In the genomic region with DNA sequence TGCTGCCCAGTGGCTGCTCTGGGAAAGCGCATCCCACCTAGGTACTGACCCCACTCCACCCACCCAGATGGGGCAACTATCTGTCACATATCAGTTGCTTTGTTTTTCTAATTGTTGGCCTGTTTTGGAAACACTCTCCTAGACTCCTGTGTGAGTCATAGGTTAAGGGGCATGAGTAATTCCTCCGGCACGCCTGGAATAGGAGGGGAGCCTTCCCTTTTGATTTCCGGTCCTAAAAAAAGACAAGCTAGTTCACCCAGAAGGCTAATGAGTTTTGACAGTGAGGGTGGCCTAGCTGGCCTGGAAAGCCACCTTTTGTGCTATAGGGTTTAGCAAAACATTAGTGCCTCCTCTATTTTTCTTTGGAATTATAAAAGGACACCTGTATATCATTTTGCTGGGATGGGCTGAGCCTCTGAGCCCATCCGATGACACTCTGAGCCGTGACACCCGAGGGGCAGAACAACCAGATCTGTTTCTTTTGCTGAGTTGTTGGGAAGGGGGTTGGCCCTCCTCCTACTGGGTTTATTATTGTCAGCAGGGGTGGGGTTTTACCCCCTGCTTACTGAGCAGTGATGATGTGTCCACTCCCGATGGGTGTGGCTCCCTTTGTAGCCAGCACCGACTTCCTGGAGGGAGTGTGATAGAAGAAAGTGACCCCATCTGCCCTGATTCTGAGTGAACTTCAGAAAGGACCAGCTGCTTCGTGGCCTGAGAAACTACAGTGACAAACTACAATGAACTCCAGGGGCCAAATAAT, we compare ENCODE assay signal across 10 mouse cellular contexts. TPM values are rescaled to one million over a fixed set of nuclear protein-coding genes. Genes with fewer than 3 reads are reported as not detected.
DNase-seq lines count a peak whose midpoint lies in the region; ATAC-seq and TF ChIP-seq lines count a peak whose summit lies in the region.
"Had no signal": no experiment of that assay in that cellular context is flagged by ENCODE, and none has a peak within 500 bp of the region (broad histone marks: within the 10 kb centered on the region; RNA-seq: fewer than 3 reads in every experiment).

No protein-coding gene starts in this region.

- H3K4me3 ChIP-seq in heart, adult 2 months: no peak overlapping the region
- H3K4me3 ChIP-seq in embryonic facial prominence, embryonic 10.5 days: no peak overlapping the region
- H3K4me3 ChIP-seq in forebrain, embryonic 14.5 days (ENCODE audit: low read depth, low read length): no peak overlapping the region
- no peak overlapping the region for H3K4me3 ChIP-seq in cerebellum, adult 2 months (replicated peaks; ENCODE audit: insufficient read depth, low read depth, low read length)

- no peak for ATAC-seq in forebrain, embryonic 14.5 days
- ATAC-seq: liver, postnatal 0 days had no signal

- peak; percentile 10; the same call in 1 of the 2 replicates for TF ChIP-seq CTCF in heart, adult 2 months (IDR thresholded peaks at IDR 0.05)
- TF ChIP-seq CTCF in cerebellum, adult 2 months (IDR thresholded peaks at IDR 0.05; ENCODE audit: borderline replicate concordance, insufficient read depth, low read depth, low read length): no peak

- no peak for TF ChIP-seq EP300 in heart, adult 2 months (IDR thresholded peaks at IDR 0.05; ENCODE audit: insufficient read depth, low read depth, low read length)

- WGBS in heart, adult 2 months: 34% methylated on average over 10 of the region's 10 CpGs
- 55% methylated on average over 10 of the region's 10 CpGs for whole genome bisulfite sequencing in embryonic facial prominence, embryonic 10.5 days
- WGBS in forebrain, embryonic 14.5 days: 72% methylated on average over 10 of the region's 10 CpGs
- 79% methylated on average over 10 of the region's 10 CpGs for WGBS in cerebellum, adult 2 months

- no peaks in the 10 kb centered on the region for H3K79me2 ChIP-seq in heart, adult 2 months (replicated peaks; ENCODE audit: control insufficient read depth, insufficient read depth, low read length)

- no peak overlapping the region for H3K9ac ChIP-seq in heart, adult 2 months (ENCODE audit: low read depth, low read length)
- H3K9ac ChIP-seq in forebrain, embryonic 14.5 days (ENCODE audit: low read length): no peak overlapping the region
- H3K9ac ChIP-seq: liver, postnatal 0 days had no signal

- H3K27me3 ChIP-seq in heart, adult 2 months (ENCODE audit: control insufficient read depth, insufficient read depth, low read length): no peaks in the 10 kb centered on the region
- H3K27me3 ChIP-seq in embryonic facial prominence, embryonic 10.5 days (replicated peaks; ENCODE audit: low read depth, poor library complexity, severe bottlenecking): no peaks in the 10 kb centered on the region
- no peaks in the 10 kb centered on the region for H3K27me3 ChIP-seq in forebrain, embryonic 14.5 days (replicated peaks; ENCODE audit: control insufficient read depth, insufficient read depth, low read length)
- no peaks in the 10 kb centered on the region for H3K27me3 ChIP-seq in cerebellum, adult 2 months (ENCODE audit: control insufficient read depth, insufficient read depth, low read length)

- no peaks in the 10 kb centered on the region for H3K36me3 ChIP-seq in heart, adult 2 months (ENCODE audit: control insufficient read depth, insufficient read depth, low read length)
- H3K36me3 ChIP-seq in embryonic facial prominence, embryonic 10.5 days (replicated peaks): no peaks in the 10 kb centered on the region
- H3K36me3 ChIP-seq in forebrain, embryonic 14.5 days (ENCODE audit: control insufficient read depth, insufficient read depth, low read length): no peaks in the 10 kb centered on the region

- no peak overlapping the region for H3K4me2 ChIP-seq in forebrain, embryonic 14.5 days (ENCODE audit: low read length)

- no peaks in the 10 kb centered on the region for H3K9me3 ChIP-seq in embryonic facial prominence, embryonic 10.5 days
- H3K9me3 ChIP-seq in forebrain, embryonic 14.5 days (replicated peaks; ENCODE audit: control insufficient read depth, low read length): 0 out of 2 replicates have a peak, but pooled peaks cover 3% of the 10 kb centered on the region

- no peak for TF ChIP-seq POLR2A in heart, adult 2 months (IDR thresholded peaks at IDR 0.05; ENCODE audit: insufficient read depth, low read depth, low read length)
- no peak for TF ChIP-seq POLR2A in cerebellum, adult 2 months (IDR thresholded peaks at IDR 0.05; ENCODE audit: borderline replicate concordance, insufficient read depth, low read length)

- DNase-seq in heart, adult 2 months: peak; percentile 45 to 73
- DNase-seq in heart, postnatal 4 days: no peak
- DNase-seq in ES-CJ7 (ENCODE audit: low read depth, low spot score): peak; percentile 63
- DNase-seq in embryonic facial prominence, embryonic 10.5 days (ENCODE audit: low spot score): peak; percentile 26
- peak; percentile 38 for DNase-seq in kidney, postnatal 14 days
- DNase-seq in forebrain, embryonic 14.5 days (ENCODE audit: low spot score): no peak
- no peak for DNase-seq in cerebellum, adult 2 months
- no peak for DNase-seq in thymus, postnatal 36 days
- DNase-seq: embryo, embryonic 11 days; liver, postnatal 0 days had no signal

- intact Hi-C loops in heart, adult 2 months (cut with DNase I): no loop called here

- peak overlapping the region; percentile 82 for H3K27ac ChIP-seq in heart, adult 2 months
- no peak overlapping the region for H3K27ac ChIP-seq in embryonic facial prominence, embryonic 10.5 days (replicated peaks)
- no peak overlapping the region for H3K27ac ChIP-seq in forebrain, embryonic 14.5 days (ENCODE audit: low read depth, low read length)
- no peak overlapping the region for H3K27ac ChIP-seq in cerebellum, adult 2 months (ENCODE audit: insufficient read depth, low read length)

- peaks cover 12% of the 10 kb centered on the region for H3K4me1 ChIP-seq in heart, adult 2 months (ENCODE audit: control insufficient read depth, insufficient read depth, low read length)
- peaks cover 32% of the 10 kb centered on the region for H3K4me1 ChIP-seq in embryonic facial prominence, embryonic 10.5 days
- peaks cover 2% of the 10 kb centered on the region; the same call in 1 of the 2 replicates for H3K4me1 ChIP-seq in forebrain, embryonic 14.5 days (ENCODE audit: control insufficient read depth, insufficient read depth, low read length)
- H3K4me1 ChIP-seq in cerebellum, adult 2 months (ENCODE audit: control insufficient read depth, insufficient read depth, low read length): no peaks in the 10 kb centered on the region; the same call in 1 of the 2 replicates

RNA-seq across cellular contexts. Expression of a gene that starts 21.0 kb away (rescaled TPM):
- total RNA-seq in heart, adult 2 months (2021): 10 to 100 TPM in 1 of 2 experiments, 1 to 10 TPM in 1; 7.2 to 26.7 TPM
- 6.6 and 17.1 TPM in 2 replicates for polyA plus RNA-seq in heart, adult 2 months (2012; rRNA removed)
- total RNA-seq in heart, postnatal 4 days (2021): 10 to 100 TPM in 1 of 2 experiments, 1 to 10 TPM in 1; 9.6 to 10.0 TPM
- polyA plus RNA-seq in embryonic facial prominence, embryonic 10.5 days (2016; fragmentation: Nextera tagmentation; extraction: Ambion mirVana): 8.0 and 8.5 TPM in 2 replicates
- 12.3 and 14.1 TPM in 2 replicates for polyA plus RNA-seq in forebrain, embryonic 14.5 days (2014; fragmentation: Nextera tagmentation; extraction: Ambion mirVana)
- 28.4 and 34.8 TPM in 2 replicates for polyA plus RNA-seq in cerebellum, adult 2 months (2012; rRNA removed)

Comparison
In these comparisons a context has a peak if more than half of its experiments do, and no peak if none do; other contexts are left out.
1. DNase-seq: peak in heart, adult 2 months (2 of 2), ES-CJ7 (single experiment), embryonic facial prominence, embryonic 10.5 days (single experiment) and kidney, postnatal 14 days (single experiment); none in heart, postnatal 4 days (single experiment), forebrain, embryonic 14.5 days (single experiment), cerebellum, adult 2 months (0 of 2) and thymus, postnatal 36 days (0 of 2).